In genomic region chr10:120426086-120426610, GRCm38 (mm10) we compare ENCODE assay signal across 17 mouse cellular contexts. TPM values are rescaled to one million over a fixed set of nuclear protein-coding genes. Genes with fewer than 3 reads are reported as not detected.
DNase-seq lines count a peak whose midpoint lies in the region; ATAC-seq lines count a peak whose summit lies in the region.
"Had no signal": no experiment of that assay in that cellular context is flagged by ENCODE, and none has a peak within 500 bp of the region (broad histone marks: within the 10 kb centered on the region; RNA-seq: fewer than 3 reads in every experiment).

No protein-coding gene starts in this region.

- ATAC-seq in kidney, embryonic 16.5 days (ENCODE audit: low FRiP score, low TSS enrichment), result no peak
- no peak for ATAC-seq in limb, embryonic 12.5 days (ENCODE audit: insufficient number of reproducible peaks, insufficient read depth, low FRiP score, low TSS enrichment, low read depth)
- no peak for ATAC-seq in megakaryocyte progenitor cell, adult 5-6 weeks (replicated peaks; ENCODE audit: poor library complexity)
- ATAC-seq: CD4-positive, CD25-positive, alpha-beta regulatory T cell, adult 4 months; hindbrain, embryonic 16.5 days had no signal

- H3K9ac ChIP-seq in kidney, embryonic 16.5 days (replicated peaks; ENCODE audit: low read length), result no peak overlapping the region
- H3K9ac ChIP-seq in limb, embryonic 12.5 days (replicated peaks), result no peak overlapping the region
- H3K9ac ChIP-seq: forebrain, embryonic 12.5 days had no signal

- 68% methylated on average over 14 of the region's 14 CpGs for WGBS in kidney, embryonic 16.5 days
- 72% methylated on average over 14 of the region's 14 CpGs for WGBS in limb, embryonic 12.5 days

- no peaks in the 10 kb centered on the region for H3K36me3 ChIP-seq in kidney, embryonic 16.5 days (ENCODE audit: insufficient read depth, low read length)
- peaks cover 61% of the 10 kb centered on the region for H3K36me3 ChIP-seq in limb, embryonic 12.5 days
- H3K36me3 ChIP-seq: forebrain, embryonic 12.5 days had no signal

- H3K4me1 ChIP-seq in kidney, embryonic 16.5 days (ENCODE audit: insufficient read depth, low read length), result peaks cover 79% of the 10 kb centered on the region
- H3K4me1 ChIP-seq in limb, embryonic 12.5 days (replicated peaks), result peaks cover 87% of the 10 kb centered on the region

- no peak overlapping the region for H3K4me3 ChIP-seq in kidney, embryonic 16.5 days (ENCODE audit: low read length)
- H3K4me3 ChIP-seq in limb, embryonic 12.5 days (replicated peaks), result no peak overlapping the region
- H3K4me3 ChIP-seq: forebrain, embryonic 12.5 days; midbrain, embryonic 10.5 days had no signal

- H3K4me2 ChIP-seq in kidney, embryonic 16.5 days (replicated peaks; ENCODE audit: low read depth, low read length), result no peak overlapping the region
- H3K4me2 ChIP-seq in limb, embryonic 12.5 days, result no peak overlapping the region
- H3K4me2 ChIP-seq: forebrain, embryonic 12.5 days had no signal

- no peaks in the 10 kb centered on the region for H3K27me3 ChIP-seq in kidney, embryonic 16.5 days (ENCODE audit: insufficient read depth, low read length)
- no peaks in the 10 kb centered on the region for H3K27me3 ChIP-seq in limb, embryonic 12.5 days
- H3K27me3 ChIP-seq: forebrain, embryonic 12.5 days had no signal

- no peak for DNase-seq in kidney, postnatal 36 days
- peak; percentile 74 for DNase-seq in brain, adult 2 months (ENCODE audit: low read depth, low spot score)
- peak; percentile 42 for DNase-seq in gastrocnemius, postnatal 25 days
- DNase-seq in urinary bladder, postnatal 36 days (ENCODE audit: low spot score in 2 of 2), result no peak
- DNase-seq: adrenal gland, adult 2 months; cerebellum, adult 11 months; embryo, embryonic 11 days; kidney, postnatal 25 days; lung, adult 2 months; thymus, adult 18-20 months had no signal

- H3K27ac ChIP-seq in kidney, embryonic 16.5 days (ENCODE audit: low read length), result 0 out of 2 replicates have a peak overlapping the region, but pooled peaks have one; percentile 20
- H3K27ac ChIP-seq in limb, embryonic 12.5 days, result peak overlapping the region; percentile 1; the same call in 1 of the 2 replicates
- H3K27ac ChIP-seq: forebrain, embryonic 12.5 days had no signal

- H3K9me3 ChIP-seq in kidney, embryonic 16.5 days (ENCODE audit: low read length), result no peaks in the 10 kb centered on the region
- H3K9me3 ChIP-seq in limb, embryonic 12.5 days, result no peaks in the 10 kb centered on the region
- H3K9me3 ChIP-seq: forebrain, embryonic 12.5 days; midbrain, embryonic 10.5 days had no signal

RNA-seq across cellular contexts. Expression of gene Hmga2, which starts 50.1 kb away (rescaled TPM):
- 15.4 and 21.2 TPM in 2 replicates for polyA plus RNA-seq in kidney, embryonic 16.5 days (2015; fragmentation: Nextera tagmentation; extraction: Ambion mirVana)
- under 1 TPM; 0.08 to 0.13 TPM for total RNA-seq in gastrocnemius, postnatal 25 days (2021)
- 128 and 132 TPM in 2 replicates for polyA plus RNA-seq in limb, embryonic 12.5 days (2016; fragmentation: Nextera tagmentation; extraction: Ambion mirVana)
- total RNA-seq in megakaryocyte progenitor cell, adult 5-6 weeks (2015), result 2.9 and 4.3 TPM in 2 replicates
- 0.50 and 1.4 TPM in 2 replicates for total RNA-seq in megakaryocyte progenitor cell, adult 5-6 weeks (2017)
- polyA plus RNA-seq: lung, adult 2 months had no signal

Comparison
In these comparisons a context has a peak if more than half of its experiments do, and no peak if none do; other contexts are left out.
1. DNase-seq: peak in brain, adult 2 months (single experiment) and gastrocnemius, postnatal 25 days (single experiment); none in kidney, postnatal 36 days (0 of 2) and urinary bladder, postnatal 36 days (0 of 2).